ENCODE assay signal across 20 mouse cellular contexts in the genomic region with DNA sequence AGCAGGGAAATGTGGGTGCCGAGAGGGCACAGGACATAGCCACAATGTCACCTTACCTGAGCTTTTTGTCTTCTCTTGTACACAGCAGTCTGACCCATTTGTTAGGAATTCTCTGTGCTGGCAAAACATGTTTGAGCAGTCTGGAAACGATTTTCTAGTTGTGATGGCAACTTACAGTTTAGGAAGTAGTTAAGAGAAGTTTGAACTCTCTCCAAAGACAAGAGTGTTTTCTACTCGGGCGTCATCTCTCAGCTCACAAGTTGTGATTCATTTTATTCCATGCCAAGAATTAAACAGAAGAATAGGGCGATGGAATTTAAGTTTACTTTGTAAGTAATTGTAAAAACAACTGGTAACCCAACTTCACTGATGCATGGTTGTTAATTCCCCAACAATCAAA. TPM values are rescaled to one million over a fixed set of nuclear protein-coding genes. Genes with fewer than 3 reads are reported as not detected.
DNase-seq lines count a peak whose midpoint lies in the region; ATAC-seq lines count a peak whose summit lies in the region.
"Had no signal": no experiment of that assay in that cellular context is flagged by ENCODE, and none has a peak within 500 bp of the region (broad histone marks: within the 10 kb centered on the region; RNA-seq: fewer than 3 reads in every experiment).

No protein-coding gene starts in this region.

- no peaks in the 10 kb centered on the region for H3K36me3 ChIP-seq in embryonic facial prominence, embryonic 12.5 days
- H3K36me3 ChIP-seq: forebrain, embryonic 10.5 days; heart, embryonic 10.5 days; hindbrain, embryonic 12.5 days had no signal

- no peak overlapping the region for H3K4me2 ChIP-seq in embryonic facial prominence, embryonic 12.5 days (replicated peaks)
- H3K4me2 ChIP-seq: hindbrain, embryonic 12.5 days had no signal

- 0 out of 2 replicates have a peak overlapping the region, but pooled peaks have one; percentile 56 for H3K27ac ChIP-seq in embryonic facial prominence, embryonic 12.5 days
- H3K27ac ChIP-seq: forebrain, embryonic 10.5 days; heart, embryonic 10.5 days; hindbrain, embryonic 12.5 days had no signal

- no peak for ATAC-seq in embryonic facial prominence, embryonic 12.5 days (ENCODE audit: insufficient number of reproducible peaks, insufficient read depth, low FRiP score, low TSS enrichment)
- ATAC-seq in erythroid progenitor cell, adult 5-6 weeks (replicated peaks; ENCODE audit: low FRiP score, poor library complexity, severe bottlenecking) = no peak
- ATAC-seq: forebrain, embryonic 14.5 days; hindbrain, embryonic 16.5 days had no signal

- H3K9me3 ChIP-seq in embryonic facial prominence, embryonic 12.5 days = no peaks in the 10 kb centered on the region
- H3K9me3 ChIP-seq: forebrain, embryonic 10.5 days; heart, embryonic 10.5 days; hindbrain, embryonic 12.5 days had no signal

- no peak overlapping the region for H3K4me3 ChIP-seq in embryonic facial prominence, embryonic 12.5 days
- H3K4me3 ChIP-seq: forebrain, embryonic 10.5 days; heart, embryonic 10.5 days; hindbrain, embryonic 12.5 days had no signal

- DNase-seq in heart, adult 11 months = peak; percentile 16
- no peak for DNase-seq in heart, adult 18-20 months
- DNase-seq in Muller cell, postnatal 12 days (ENCODE audit: inconsistent ontology term) = peak; percentile 17
- DNase-seq in telencephalon, adult 2 months (ENCODE audit: low read depth, low spot score) = peak; percentile 21
- no peak for DNase-seq in adrenal gland, postnatal 4 days (ENCODE audit: low spot score in 2 of 2)
- DNase-seq: adrenal gland, postnatal 10 days; cerebellum, postnatal 14 days; gastrocnemius, postnatal 14 days; heart, postnatal 10 days; heart, postnatal 4 days; kidney, adult 11 months; kidney, adult 9 months had no signal

- H3K4me1 ChIP-seq in embryonic facial prominence, embryonic 12.5 days = peaks cover 26% of the 10 kb centered on the region

- WGBS in embryonic facial prominence, embryonic 12.5 days = 35% methylated on average over 5 of the region's 5 CpGs

- no peaks in the 10 kb centered on the region for H3K27me3 ChIP-seq in embryonic facial prominence, embryonic 12.5 days
- H3K27me3 ChIP-seq: hindbrain, embryonic 12.5 days had no signal

- H3K9ac ChIP-seq in embryonic facial prominence, embryonic 12.5 days = no peak overlapping the region
- H3K9ac ChIP-seq: hindbrain, embryonic 12.5 days had no signal

RNA-seq across cellular contexts. Expression of gene Epb41l3, which starts 52.5 kb away (rescaled TPM):
- total RNA-seq in heart, adult 18-20 months (2021) = 10 to 100 TPM; 15.0 to 16.2 TPM
- polyA plus RNA-seq in embryonic facial prominence, embryonic 12.5 days (2016; fragmentation: Nextera tagmentation; extraction: Ambion mirVana) = 166 and 167 TPM in 2 replicates
- total RNA-seq in erythroid progenitor cell, adult 5-6 weeks (2015; ENCODE audit: low replicate concordance) = 9.7 and 13.0 TPM in 2 replicates
- 4.9 and 9.9 TPM in 2 replicates for total RNA-seq in erythroid progenitor cell, adult 5-6 weeks (2017; ENCODE audit: low replicate concordance)
- total RNA-seq in adrenal gland, postnatal 4 days (2021) = 10 to 100 TPM; 47.8 to 58.3 TPM
- total RNA-seq: granulocyte monocyte progenitor cell, adult 5-6 weeks had no signal

Comparison
In these comparisons a context has a peak if more than half of its experiments do, and no peak if none do; other contexts are left out.
1. DNase-seq: peak in heart, adult 11 months (single experiment), Muller cell, postnatal 12 days (single experiment) and telencephalon, adult 2 months (single experiment); none in heart, adult 18-20 months (0 of 2) and adrenal gland, postnatal 4 days (0 of 2).